Mouse (Mus musculus) embryo, embryonic 11 days (tissue): ENCODE results near the gene Olfr598.
"Not testable (repeated sequence)": the region's sequence is repeated elsewhere in the genome, so short reads cannot be mapped to it uniquely, and the experiment has no call there.

Experiments used
- DNase-seq: peaks from one replicate; pipeline ENCODE4 v3.0.0-alpha.2; 2015

The Olfr598 gene

GRCm38 (mm10) chr7:103323268-103323667, at the start of gene Olfr598:
TSS of gene Olfr598 (plus strand) at chr7:103323568.
- no peak for DNase-seq

DNA sequence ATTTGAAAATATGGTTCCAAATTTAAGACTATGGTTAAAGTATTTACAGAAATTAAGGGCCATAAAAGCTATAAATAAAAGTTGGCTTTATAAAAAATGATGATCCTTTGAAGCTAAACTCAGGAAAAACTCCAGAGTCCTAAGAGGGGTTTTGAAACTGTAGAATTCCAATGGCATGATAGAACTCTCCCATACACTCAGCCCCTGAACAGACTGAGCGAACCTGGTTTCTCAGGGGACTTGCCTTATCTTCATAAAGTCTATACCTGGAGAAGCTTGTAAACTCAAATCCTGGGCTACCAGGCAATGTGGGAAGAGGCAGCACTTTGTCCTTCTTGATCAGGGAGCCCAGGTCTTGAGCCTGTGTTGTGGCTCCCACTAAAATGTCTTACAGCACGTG, 18.0 kb upstream of the Olfr598 start, which contains the start of gene Olfr596:
TSS of gene Olfr596 (plus strand) at position 301 of the 400 bp plus-strand sequence.
- not testable (repeated sequence) for DNase-seq

- not testable (repeated sequence) for DNase-seq
Observed at GRCm38 (mm10) chr7:103316015-103316414, 7.4 kb upstream of the Olfr598 start, which contains the start of gene Olfr597. TSS of gene Olfr597 (plus strand) at chr7:103316315.

GRCm38 (mm10) chr7:103335617-103336016, 12.2 kb downstream of the Olfr598 start, which contains the start of gene Olfr599:
TSS of gene Olfr599 (plus strand) at chr7:103335917.
- DNase-seq, result no peak

DNA sequence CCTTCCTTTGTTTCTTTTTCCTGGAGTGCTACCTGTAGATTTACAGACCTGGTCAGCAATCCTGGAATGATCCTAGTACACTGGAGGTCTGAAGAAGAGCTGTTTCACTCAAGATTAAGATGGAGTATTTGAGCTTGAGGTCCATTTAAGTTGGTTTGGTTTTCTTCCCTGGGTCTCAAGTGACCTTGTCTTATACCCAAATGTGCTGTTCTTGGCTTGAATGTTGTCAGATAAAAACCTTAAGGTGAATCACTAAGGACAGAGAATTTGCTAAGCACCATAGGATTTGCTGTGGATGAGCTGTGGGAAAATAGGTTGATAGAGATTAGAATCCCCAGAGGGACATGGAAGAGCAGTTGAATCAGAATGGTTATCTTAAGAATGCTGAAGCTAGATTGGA, 26.2 kb downstream of the Olfr598 start, which contains the start of gene Olfr600:
TSS of gene Olfr600 (minus strand) at position 101 of the 400 bp plus-strand sequence.
- no peak for DNase-seq

- DNase-seq, result no peak
Observed at GRCm38 (mm10) chr7:103362555-103362954, 39.2 kb downstream of the Olfr598 start, which contains the start of gene Olfr601. TSS of gene Olfr601 (minus strand) at chr7:103362655.
